Mouse (Mus musculus): ENCODE results near the gene 2700081O15Rik. TPM values are rescaled to one million over a fixed set of nuclear protein-coding genes. Genes with fewer than 3 reads are reported as not detected.
"Not testable (repeated sequence)": the region's sequence is repeated elsewhere in the genome, so short reads cannot be mapped to it uniquely, and the experiment has no call there.

2700081O15Rik gene
- 10 to 100 TPM; 45.3 to 49.2 TPM for total RNA-seq (2021)
- long read RNA-seq, experiment 1, full-length matches to known transcripts = 7 of 27 reads
- long read RNA-seq, experiment 1, partial matches to known transcripts = 6 of 27 reads
- long read RNA-seq, experiment 1, other reads (novel, unspliced or antisense) = 14 of 27 reads
- long read RNA-seq, experiment 2, full-length matches to known transcripts = 18 of 54 reads
- long read RNA-seq, experiment 2, partial matches to known transcripts = 11 of 54 reads
- long read RNA-seq, experiment 2, other reads (novel, unspliced or antisense) = 25 of 54 reads

GRCm38 (mm10) chr19:7416834-7417735 is at the start of gene 2700081O15Rik:
Gene 2700081O15Rik (plus strand): TSS chr19:7417625.
- peak; percentile 44 to 52 for DNase-seq (ENCODE audit: low spot score in 2 of 2)

- not testable (repeated sequence) for DNase-seq (ENCODE audit: low spot score in 2 of 2)
These were observed 48.0 kb upstream of the 2700081O15Rik start for GRCm38 (mm10) chr19:7369469-7369868.

- DNase-seq (ENCODE audit: low spot score in 2 of 2) = no peak
These were observed 42.9 kb upstream of the 2700081O15Rik start for GRCm38 (mm10) chr19:7374491-7374890.

DNA sequence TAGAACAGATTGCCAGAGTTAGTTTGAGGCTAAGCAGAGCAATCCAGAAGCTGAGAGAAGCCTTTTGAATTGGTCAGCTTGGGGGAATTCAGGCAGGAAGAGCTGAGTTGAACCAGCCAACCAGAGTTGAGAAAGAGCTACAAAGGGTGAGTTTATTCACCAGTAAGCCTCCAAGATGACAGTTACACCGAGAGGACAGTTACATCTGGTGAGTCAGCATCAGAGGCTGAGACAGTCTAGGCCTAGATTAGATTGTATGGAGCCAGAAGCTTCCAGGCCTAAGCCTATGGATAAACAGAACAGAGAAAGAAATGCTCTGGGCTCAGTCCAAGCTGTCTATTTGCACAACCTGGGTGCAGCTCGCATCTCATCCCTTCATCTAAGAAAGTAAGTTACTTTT is 39.8 kb upstream of the 2700081O15Rik start:
- no peak for DNase-seq (ENCODE audit: low spot score in 2 of 2)

- no peak for DNase-seq (ENCODE audit: low spot score in 2 of 2)
These were observed 35.5 kb upstream of the 2700081O15Rik start for GRCm38 (mm10) chr19:7381906-7382247.

DNA sequence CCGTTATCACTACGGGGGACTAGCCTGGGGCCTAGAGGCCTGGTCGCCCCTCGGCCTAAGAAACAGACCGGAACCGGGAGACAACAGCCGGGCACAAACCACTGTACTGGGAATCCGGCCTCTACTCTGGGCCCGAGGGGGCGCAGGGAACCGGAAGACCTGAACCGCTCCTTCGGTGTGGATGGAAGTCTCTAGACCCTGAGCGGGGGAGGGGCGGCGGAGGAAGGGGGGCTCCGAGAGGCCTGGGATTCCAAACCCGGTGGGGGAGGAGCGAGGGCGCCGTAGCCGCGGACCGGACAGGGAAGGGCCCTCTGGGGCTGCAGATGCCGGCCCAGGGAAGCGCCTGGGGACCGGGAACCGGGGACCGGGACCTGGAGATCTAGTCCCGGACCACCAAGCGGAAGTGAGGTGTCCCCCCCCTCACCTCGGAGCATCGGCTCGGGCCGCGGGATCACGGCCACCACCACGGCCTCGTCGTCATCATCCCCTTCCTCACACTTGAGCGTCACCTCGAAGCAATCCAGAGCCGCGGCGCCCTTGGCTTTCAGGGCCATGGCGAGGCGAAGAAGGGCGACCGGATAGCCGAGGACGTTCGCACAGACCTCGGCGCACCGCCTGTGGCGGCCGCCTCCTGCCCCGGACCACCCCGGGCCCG is 35.0 kb upstream of the 2700081O15Rik start:
- DNase-seq (ENCODE audit: low spot score in 2 of 2) = peak; percentile 39 to 46

DNA sequence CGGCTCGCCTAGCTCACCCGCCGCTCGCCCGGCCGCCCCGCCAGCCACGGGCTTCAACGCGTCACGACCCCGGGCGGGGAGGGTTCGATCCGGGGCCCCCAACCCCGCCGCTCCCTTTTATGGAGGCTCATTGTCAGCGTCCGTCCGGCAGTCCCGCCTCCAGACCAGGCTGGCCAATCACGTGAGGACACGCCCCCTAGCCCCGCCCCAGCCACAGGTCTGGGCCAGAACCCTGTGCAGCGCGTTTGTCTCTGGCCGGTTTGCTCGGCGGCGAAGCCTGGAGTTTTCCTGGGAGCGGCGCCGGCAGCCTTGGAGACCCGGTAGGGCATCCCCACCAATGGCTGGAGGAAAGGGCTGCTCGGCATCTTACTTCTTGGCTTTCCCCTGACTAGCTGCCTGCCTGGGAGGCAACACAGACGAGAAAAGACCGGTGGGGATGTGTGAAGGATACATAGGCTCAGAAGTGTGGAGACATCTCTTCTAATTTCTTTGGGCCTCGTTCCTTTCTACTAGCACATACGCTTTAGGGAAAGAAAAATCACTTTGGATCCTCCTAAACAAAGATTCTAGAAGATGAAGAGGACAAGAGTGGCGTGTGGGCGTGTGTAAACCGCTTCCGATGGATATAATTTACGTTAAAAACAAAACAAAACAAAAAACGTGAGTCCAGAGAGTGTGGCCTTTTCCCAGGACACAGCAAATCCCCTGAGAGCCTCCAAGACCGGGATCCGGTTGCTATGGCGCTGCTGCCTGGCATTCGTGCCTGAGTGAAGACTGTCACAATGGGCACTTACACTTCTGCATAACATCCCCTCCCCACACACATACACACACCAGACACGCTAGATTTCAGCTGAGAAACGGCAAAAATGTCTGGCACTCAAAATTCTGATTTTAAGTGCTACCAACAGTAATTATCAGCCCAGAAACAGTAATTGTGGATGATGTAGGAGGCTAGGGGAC is 34.2 kb upstream of the 2700081O15Rik start, which contains the start of gene Spindoc:
Gene Spindoc, minus strand, starts transcription at position 92 of the 963 bp plus-strand sequence.
- DNase-seq (ENCODE audit: low spot score in 2 of 2) = peak; percentile 96 to 98

DNA sequence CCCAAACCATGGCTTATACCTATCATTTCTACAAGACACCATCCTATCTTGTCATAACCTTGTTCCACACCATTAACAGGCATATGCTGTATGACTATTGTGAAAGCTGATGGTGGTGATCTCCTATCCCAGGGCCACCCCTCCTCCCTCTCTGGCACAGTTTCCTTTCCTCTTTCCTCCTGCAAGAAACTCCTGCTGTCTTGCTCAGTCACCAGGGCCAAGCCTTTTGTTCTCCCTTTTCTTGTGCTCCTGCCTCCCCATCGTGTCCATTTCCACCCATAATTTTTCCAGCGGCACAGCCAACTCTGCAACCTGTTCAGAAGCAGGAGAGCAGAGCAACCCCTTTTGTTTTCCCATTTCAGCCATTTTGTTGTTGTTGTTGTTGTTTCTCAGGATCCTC is 31.4 kb upstream of the 2700081O15Rik start:
- DNase-seq (ENCODE audit: low spot score in 2 of 2) = no peak

DNA sequence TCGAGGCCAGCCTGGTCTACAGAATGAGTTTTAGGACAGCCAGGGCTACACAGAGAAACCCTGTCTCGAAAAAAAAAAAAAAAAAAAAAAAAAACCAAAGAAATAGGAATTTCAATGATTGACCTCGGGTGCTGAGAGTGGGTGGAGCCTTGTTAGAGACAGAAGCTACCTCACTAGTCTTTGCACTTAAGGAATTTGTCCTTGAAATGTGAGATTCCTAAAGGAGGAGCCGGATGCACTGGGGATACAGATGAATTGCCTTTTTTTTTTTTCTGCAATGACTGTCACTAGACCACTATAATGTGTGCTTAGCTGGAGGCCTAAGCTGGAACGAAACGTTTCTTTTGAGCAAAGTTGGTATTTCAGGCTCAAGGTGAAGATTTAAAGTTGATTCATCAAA is 28.9 kb upstream of the 2700081O15Rik start:
- no peak for DNase-seq (ENCODE audit: low spot score in 2 of 2)

DNA sequence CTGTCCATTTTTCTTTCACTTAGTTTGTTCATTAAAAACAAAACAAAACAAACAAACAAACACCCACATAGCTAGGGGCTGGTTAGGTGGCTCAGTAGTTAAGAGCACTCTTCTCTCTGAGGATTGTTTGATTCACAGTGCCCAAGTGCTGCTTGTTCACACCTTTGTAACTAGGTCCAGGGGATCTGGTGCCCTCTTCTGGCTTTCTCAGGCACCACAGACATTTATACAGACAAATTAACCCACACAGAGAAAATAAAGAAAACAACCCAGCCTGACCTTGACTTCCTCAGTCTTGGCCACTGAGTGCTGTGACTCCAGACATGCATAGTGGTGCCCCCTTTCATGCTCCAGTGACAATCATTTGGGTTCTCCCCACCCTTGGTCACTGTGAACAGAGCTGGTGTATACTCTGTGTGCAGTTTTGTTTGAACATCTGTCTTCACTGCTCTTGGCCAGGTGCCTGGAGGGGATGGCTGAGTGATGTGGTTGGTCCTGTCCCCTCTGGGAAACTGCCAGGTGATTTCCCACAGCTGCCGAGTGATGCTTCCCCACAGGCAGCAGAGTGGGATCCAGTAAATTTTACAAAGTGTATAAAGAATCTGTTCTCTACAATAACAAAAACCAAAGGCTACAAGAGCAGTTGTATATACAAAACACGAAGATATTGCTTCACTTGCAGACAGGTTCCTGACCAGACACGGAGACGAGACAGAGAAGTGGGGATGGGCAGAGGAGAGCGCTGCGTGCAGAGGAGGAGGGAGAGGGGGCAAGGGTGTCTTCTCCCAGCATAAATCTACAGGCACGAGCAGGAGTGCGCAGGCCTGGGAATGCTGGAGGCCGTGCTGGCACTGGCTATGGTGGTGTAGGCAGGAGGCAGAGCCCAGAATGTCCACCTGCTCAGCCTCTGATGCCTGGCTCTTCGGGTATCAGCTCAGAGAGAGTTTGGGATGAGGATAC is 20.3 kb upstream of the 2700081O15Rik start:
- DNase-seq (ENCODE audit: low spot score in 2 of 2) = not testable (repeated sequence)

DNA sequence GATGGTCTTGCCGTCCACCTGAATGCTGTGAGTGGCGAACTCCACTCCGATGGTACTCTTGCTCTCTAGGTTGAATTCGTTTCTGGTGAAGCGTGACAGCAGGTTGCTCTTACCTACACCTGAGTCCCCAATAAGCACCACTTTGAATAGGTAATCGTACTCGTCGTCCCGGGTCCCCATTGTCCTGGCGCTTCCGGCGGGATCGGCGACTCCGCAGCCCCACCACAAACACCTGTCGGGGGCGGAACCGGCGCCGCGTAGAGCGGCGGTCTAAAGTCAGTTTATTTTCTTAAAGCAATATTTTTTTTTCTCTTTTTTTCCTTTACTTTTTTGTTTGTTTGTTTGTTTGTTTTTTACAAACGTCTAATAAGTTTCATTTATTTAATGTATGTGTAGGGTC is 18.5 kb upstream of the 2700081O15Rik start:
- DNase-seq (ENCODE audit: low spot score in 2 of 2) = not testable (repeated sequence)

GRCm38 (mm10) chr19:7400635-7401034 is 16.8 kb upstream of the 2700081O15Rik start:
- no peak for DNase-seq (ENCODE audit: low spot score in 2 of 2)

- DNase-seq (ENCODE audit: low spot score in 2 of 2) = no peak
These were observed 12.7 kb upstream of the 2700081O15Rik start for GRCm38 (mm10) chr19:7404623-7405229.

DNA sequence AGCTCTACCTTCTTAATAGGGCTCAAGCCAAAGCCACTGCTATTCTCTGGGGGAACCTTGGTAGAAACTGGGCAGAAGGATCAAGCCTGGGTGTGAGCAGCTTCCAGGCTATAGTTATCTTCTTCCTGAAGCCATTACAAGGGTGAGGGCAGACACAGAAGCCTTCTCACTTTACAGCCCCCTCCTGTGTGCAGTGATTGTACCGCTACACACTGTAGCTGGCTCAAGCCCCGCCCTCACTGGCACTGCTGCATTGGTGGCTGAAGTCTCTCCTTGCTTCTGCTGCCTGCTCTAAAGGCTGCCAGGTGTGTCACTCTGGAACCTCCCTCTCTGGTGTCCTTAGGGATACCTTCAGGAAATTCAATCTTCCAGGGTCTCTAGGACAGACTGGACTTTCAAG is 5.1 kb upstream of the 2700081O15Rik start:
- no peak for DNase-seq (ENCODE audit: low spot score in 2 of 2)

GRCm38 (mm10) chr19:7415916-7416833 is 1.2 kb upstream of the 2700081O15Rik start:
- no peak for DNase-seq (ENCODE audit: low spot score in 2 of 2)

DNA sequence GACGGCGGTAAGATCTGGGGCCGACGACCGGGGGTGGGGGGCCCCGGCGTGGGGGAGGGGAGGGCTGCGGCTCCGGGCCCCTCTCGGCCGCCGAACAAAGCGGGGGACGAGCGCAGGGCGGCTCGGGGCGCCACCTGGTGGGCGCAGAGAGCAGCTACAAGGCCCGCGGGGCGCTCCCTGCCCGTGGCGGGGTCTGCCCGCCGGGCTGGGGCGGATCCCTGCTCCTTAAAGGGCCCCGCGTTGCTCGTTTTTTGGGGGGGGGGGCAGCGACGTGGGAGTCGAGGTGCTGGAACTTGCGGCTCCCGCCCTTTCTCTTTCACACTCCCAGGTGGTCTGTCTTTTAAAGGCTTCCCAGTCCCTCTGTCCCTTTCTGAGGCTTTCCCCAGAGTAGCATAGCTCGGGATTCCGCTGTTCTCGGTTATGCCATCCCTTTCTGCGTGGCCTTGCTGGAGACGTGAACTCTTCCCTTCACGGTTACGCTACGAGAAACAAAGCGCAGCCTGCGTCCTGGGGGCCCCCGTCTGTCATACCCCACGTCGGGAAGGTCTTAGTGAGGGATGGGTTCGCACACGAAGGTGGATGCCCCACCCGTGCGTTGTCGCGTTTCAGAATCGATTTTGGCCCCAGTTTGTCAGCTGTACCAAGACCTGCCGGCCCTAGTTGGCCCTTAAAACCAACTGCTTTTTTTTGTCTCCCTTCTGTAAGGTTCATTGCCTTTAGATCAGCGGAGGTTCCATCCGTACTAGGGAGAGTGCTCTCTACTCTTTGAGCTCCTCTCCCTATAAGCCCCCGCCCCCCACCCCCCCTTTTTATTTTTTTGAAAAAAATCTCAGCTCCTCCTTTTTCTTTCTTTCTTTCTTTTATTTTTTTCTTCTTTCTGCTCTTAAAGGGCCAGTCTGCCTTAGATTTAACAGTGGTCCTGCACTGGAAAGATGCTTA is 755 bp downstream of the 2700081O15Rik start:
- peak; percentile 59 to 70 for DNase-seq (ENCODE audit: low spot score in 2 of 2)

GRCm38 (mm10) chr19:7419134-7419533 is 1.7 kb downstream of the 2700081O15Rik start:
- DNase-seq (ENCODE audit: low spot score in 2 of 2) = no peak
